Mouse (Mus musculus) lung, postnatal 0 days (tissue): Measurements from ENCODE around the gene Egfl7. TPM values are rescaled to one million over a fixed set of nuclear protein-coding genes. Genes with fewer than 3 reads are reported as not detected.
A peak's percentile ranks its signal among the peaks of the same experiment; 100 is the strongest.

Source experiments
- ATAC-seq: fragments of 200-750 bp; cut with Nextera tagmentation; 2 replicates; pipeline ENCODE4 v1.8.0; 2017; ENCODE audit warnings: moderate library complexity
- DNase-seq: peaks from one replicate; pipeline ENCODE4 v3.0.0-alpha.2; 2016; ENCODE audit warnings: low spot score
- H3K27ac ChIP-seq: fragments of 300-500 bp; sonication (generic); 2 replicates; pipeline ENCODE4 v1.5.1; 2014; ENCODE audit warnings: antibody characterized with exemption, mild to moderate bottlenecking, low read length, mixed read lengths
- H3K27me3 ChIP-seq: fragments of 300-500 bp; sonication (generic); replicated peaks from 2 replicates; pipeline ENCODE4 v1.6.1; 2014; ENCODE audit warnings: low read length, mixed read lengths; ENCODE audit not compliant: insufficient read depth
- H3K36me3 ChIP-seq: fragments of 300-500 bp; sonication (generic); 2 replicates; pipeline ENCODE4 v1.6.1; 2014; ENCODE audit warnings: low read length, mixed read lengths; ENCODE audit not compliant: insufficient read depth
- H3K4me1 ChIP-seq: fragments of 300-500 bp; sonication (generic); 2 replicates; pipeline ENCODE4 v1.6.1; 2014; ENCODE audit warnings: antibody characterized with exemption, low read depth, low read length, mixed read lengths; ENCODE audit not compliant: insufficient read depth
- H3K4me2 ChIP-seq: fragments of 300-500 bp; sonication (generic); replicated peaks from 2 replicates; pipeline ENCODE4 v1.6.1; 2014; ENCODE audit warnings: low read depth, mild to moderate bottlenecking, low read length, moderate library complexity, mixed read lengths
- H3K4me3 ChIP-seq: fragments of 300-500 bp; sonication (generic); 2 replicates; pipeline ENCODE4 v1.5.1; 2014; ENCODE audit warnings: low read depth, low read length
- H3K9ac ChIP-seq: fragments of 300-500 bp; sonication (generic); replicated peaks from 2 replicates; pipeline ENCODE4 v1.6.1; 2014; ENCODE audit warnings: low read depth, mild to moderate bottlenecking
- H3K9me3 ChIP-seq: fragments of 300-500 bp; sonication (generic); 2 replicates; pipeline ENCODE4 v1.6.1; 2016; ENCODE audit warnings: low read length, mixed read lengths
- CTCF ChIP-seq: IDR thresholded peaks from 2 replicates; pipeline ENCODE4 v1.5.1; 2016; ENCODE audit warnings: antibody characterized with exemption, mild to moderate bottlenecking
- EP300 ChIP-seq: IDR thresholded peaks from 2 replicates; pipeline ENCODE4 v1.6.1; 2016; ENCODE audit warnings: antibody characterized with exemption, mild to moderate bottlenecking, control low read depth
- WGBS: fragments of 180-500 bp; shearing (Covaris S2); extraction: QIAGEN DNeasy Blood & Tissue Kit; methylation state at CpG from one replicate; pipeline ENCODE4 v1.1.7; 2014; 5-methylcytosine and 5-hydroxymethylcytosine counted together
- polyA plus RNA-seq: library from polyadenylated mRNA; unstranded; fragments of >200 nt; fragmentation: Nextera tagmentation; extraction: Ambion mirVana; gene quantifications from 2 replicates; pipeline ENCODE4 v1.2.1, GENCODE M21; 2015

Gene Egfl7
- polyA plus RNA-seq, 1 experiment from 2014 or later: 412 TPM

DNA sequence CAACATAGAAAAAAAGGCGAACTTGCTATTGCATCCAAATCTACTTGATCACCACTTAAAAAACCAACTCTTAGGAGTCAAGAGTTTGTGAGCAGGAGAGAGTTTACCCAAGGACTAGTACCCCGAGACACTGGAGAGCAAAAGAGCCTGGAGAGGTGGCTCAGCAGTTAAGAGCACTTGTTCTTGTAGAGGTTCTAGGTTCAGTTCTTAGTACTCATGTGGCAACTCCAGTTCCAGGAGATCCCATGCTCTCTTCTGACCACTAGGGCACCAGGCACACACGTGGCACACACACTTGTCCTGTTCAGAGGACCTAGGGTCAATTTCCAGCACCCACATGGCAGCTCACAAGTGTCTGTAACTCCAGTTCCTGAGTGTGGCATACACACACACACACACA lies 46.3 kb downstream of the Egfl7 start:
- no peaks in the 10 kb centered on the region for H3K9me3 ChIP-seq
- no peaks in the 10 kb centered on the region for H3K4me1 ChIP-seq
- ATAC-seq (peak; percentile 65), DNase-seq (peak; percentile 74)
- no peak overlapping the region for H3K4me3 ChIP-seq
- TF ChIP-seq CTCF (peak; percentile 52), EP300 (no peak)
- no peaks in the 10 kb centered on the region for H3K27me3 ChIP-seq
- H3K9ac ChIP-seq: no peak overlapping the region
- H3K36me3 ChIP-seq: no peaks in the 10 kb centered on the region
- no peak overlapping the region for H3K4me2 ChIP-seq
- WGBS: 44% methylated on average over 3 of the region's 3 CpGs
- H3K27ac ChIP-seq: no peak overlapping the region

DNA sequence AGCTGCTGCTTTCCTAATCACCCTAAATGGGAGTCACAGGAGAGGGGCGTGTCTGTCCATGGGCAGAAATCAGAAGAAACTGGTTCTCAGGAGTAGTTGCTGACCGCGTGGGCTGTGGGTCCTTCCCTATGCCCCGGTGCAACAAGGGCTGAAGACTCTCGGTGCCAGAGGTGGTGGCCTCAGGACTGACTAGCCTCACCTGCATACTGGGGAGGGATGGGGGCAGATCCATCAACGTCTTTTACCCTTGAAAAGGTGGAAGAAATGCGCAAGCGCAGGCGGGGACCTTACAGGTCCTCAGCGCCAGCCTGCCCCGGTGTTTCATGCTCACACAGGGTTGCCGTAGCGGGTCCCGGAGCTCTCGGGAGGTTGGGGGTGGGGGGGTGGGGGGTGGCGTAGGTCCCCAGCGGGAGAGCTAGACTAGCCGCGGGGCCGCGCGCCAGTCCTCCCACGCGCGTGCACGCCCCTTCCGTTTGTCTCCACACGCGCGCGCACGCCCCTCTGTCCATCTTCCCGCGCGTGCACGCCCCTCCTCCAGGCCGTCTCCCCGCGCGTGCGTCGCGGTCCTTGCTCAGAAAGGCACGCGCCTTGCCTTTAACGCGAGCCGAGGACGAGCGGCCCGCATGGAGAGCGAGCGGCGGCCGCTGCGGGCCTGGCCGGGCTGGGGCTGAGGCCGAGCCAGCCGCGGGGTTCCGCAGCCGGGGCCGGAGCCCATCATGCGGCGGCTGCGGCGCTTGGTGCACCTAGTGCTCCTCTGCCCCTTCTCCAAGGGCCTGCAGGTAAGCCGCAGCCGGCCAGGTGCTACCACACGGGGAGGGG lies 48.3 kb downstream of the Egfl7 start, which contains the start of gene Fam69b:
Gene Fam69b, plus strand, starts transcription at position 537 of the 819 bp plus-strand sequence.
- no peak for TF ChIP-seq CTCF
- no peak for TF ChIP-seq EP300
- peak; percentile 62 for ATAC-seq
- no peak within 1 kb of the TSS for H3K27ac ChIP-seq
- no peaks in the 10 kb centered on the region for H3K27me3 ChIP-seq
- H3K4me2 ChIP-seq: peak within 1 kb of the TSS; percentile 96
- no peaks in the 10 kb centered on the region for H3K9me3 ChIP-seq
- H3K9ac ChIP-seq: peak within 1 kb of the TSS; percentile 39
- 3% methylated on average over 58 of the region's 70 CpGs for WGBS
- no peaks in the 10 kb centered on the region for H3K36me3 ChIP-seq
- no peaks in the 10 kb centered on the region for H3K4me1 ChIP-seq
- peak; percentile 83 for DNase-seq
- peak within 1 kb of the TSS; percentile 43 for H3K4me3 ChIP-seq

DNA sequence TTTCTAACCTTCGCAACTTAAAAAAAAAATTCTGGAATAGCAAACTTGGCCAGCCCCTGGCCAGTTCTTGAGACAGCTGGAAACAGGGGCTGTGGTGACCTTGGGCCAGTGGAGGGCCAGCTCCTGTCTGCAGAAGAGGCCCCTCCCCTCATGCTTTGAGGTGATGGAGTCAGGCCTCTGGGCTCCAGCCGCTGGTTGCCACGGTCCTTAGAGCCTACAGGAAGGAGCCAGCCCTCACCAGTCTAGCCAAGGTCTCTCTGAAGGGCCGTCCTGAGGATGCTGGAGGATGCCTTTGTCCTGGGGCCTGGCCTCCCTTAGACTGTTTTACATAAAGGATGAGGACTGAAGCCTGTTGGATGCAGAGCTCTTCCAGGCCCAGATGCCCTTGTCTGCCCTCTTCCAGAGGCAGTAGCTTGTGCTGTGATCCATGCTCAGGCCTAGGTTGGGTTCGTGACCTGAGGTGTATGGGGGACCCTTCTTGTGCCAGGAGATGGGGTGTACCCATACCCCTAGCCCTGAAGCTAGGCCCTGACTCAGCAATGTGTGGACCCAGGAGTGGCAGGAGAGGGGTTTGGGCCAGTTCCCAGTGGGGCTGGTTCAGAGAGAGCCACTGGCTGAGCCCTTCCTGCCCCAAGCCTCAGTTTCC lies 49.1 kb downstream of the Egfl7 start:
- no peak overlapping the region for H3K27ac ChIP-seq
- ATAC-seq: no peak
- no peaks in the 10 kb centered on the region for H3K27me3 ChIP-seq
- WGBS: 33% methylated on average over 5 of the region's 5 CpGs
- DNase-seq: no peak
- no peak for TF ChIP-seq CTCF
- TF ChIP-seq EP300: no peak
- no peaks in the 10 kb centered on the region for H3K36me3 ChIP-seq
- peak overlapping the region; percentile 43 for H3K4me3 ChIP-seq
- no peaks in the 10 kb centered on the region for H3K4me1 ChIP-seq
- H3K9ac ChIP-seq: peak overlapping the region; percentile 39
- H3K4me2 ChIP-seq: peak overlapping the region; percentile 96
- H3K9me3 ChIP-seq: no peaks in the 10 kb centered on the region

DNA sequence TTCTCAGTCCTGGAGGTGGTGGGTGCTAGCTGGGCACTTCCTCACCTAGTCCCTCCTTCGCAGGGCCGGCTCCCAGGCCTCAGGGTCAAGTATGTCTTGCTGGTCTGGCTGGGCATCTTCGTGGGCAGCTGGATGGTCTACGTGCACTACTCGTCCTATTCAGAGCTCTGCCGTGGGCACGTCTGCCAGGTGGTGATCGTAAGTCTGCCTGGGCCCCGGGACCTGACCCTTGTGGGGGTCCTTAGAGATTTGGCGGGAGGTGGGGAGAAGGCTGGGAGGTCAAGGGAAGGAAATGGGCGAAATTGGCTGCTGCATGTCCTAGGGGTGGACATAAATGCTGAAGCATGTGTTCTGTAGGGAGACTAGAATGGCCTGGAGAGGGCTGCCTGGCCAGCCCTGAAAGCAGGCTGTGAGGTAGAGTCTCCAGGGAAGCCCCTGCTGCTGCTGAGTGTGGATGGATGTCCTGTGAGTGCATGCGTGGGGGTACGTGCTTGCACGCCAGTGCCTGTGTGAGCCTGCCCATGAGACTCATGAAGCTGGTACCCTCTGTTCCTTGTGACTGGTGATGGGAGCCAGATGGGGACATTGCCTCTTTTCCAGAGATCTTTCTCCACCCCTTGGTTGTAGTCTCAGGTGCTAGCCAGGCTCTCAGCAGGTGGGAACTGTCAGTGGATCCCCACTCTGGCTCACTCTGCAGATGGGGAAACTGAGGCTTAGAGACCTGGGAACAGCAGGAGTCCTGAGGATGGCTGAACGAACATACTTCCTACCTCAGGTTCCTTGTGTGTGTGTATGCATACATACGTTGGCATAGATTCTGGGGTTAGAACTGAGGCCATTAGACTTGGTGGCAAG lies 53.0 kb downstream of the Egfl7 start:
- no peak for ATAC-seq

DNA sequence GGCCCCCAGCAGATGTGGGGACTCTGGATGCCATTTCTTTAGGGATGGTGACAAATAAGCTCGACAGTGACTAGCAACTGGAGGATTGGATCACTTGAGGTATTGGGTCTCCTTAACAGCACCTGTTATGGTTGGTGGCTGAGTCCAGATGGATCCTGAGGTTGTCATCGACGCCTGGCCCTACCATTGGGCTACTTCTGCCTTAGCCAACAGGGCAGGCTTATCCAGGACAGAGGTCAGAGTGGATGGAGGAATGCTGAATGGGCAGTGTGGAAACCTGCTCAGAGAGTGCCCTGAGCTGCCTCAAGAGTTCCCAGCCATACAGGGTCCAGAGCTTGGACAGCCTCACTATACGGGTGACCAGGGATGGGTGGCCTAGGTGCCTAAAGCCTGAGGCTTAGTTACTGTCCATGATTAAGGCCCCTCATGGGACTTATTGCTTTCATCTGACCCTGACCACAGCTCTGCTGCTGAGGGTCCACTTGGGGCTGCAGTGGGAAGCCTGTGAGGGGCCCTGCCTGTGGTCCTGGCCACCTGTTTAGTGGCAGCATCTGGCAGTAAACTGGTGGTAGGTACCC lies 54.2 kb downstream of the Egfl7 start:
- Histone ChIP-seq H3K4me1 (peaks cover 5% of the 10 kb centered on the region; the same call in 1 of the 2 replicates), H3K9me3 (no peaks in the 10 kb centered on the region), H3K9ac (no peak overlapping the region), H3K4me3 (no peak overlapping the region), H3K27ac (no peak overlapping the region), H3K4me2 (no peak overlapping the region), H3K36me3 (peaks cover 21% of the 10 kb centered on the region; the same call in 1 of the 2 replicates), H3K27me3 (no peaks in the 10 kb centered on the region)
- TF ChIP-seq CTCF: no peak
- no peak for TF ChIP-seq EP300
- no peak for DNase-seq
- whole genome bisulfite sequencing: 62% methylated on average over 4 of the region's 4 CpGs
- no peak for ATAC-seq

More for the DNA sequence above, 53.0 kb downstream of the Egfl7 start:
- TF ChIP-seq EP300: no peak
- TF ChIP-seq CTCF: no peak
- WGBS: 74% methylated on average over 16 of the region's 16 CpGs
- Histone ChIP-seq H3K4me3 (no peak overlapping the region), H3K9ac (no peak overlapping the region), H3K4me1 (no peaks in the 10 kb centered on the region), H3K36me3 (peaks cover 17% of the 10 kb centered on the region; the same call in 1 of the 2 replicates), H3K27me3 (no peaks in the 10 kb centered on the region), H3K4me2 (no peak overlapping the region), H3K27ac (no peak overlapping the region), H3K9me3 (no peaks in the 10 kb centered on the region)
- DNase-seq: no peak
